Mouse (Mus musculus) heart, adult 8-10 months (tissue): Measurements from ENCODE around the gene Exosc5. TPM values are rescaled to one million over a fixed set of nuclear protein-coding genes. Genes with fewer than 3 reads are reported as not detected.

Source experiments
- DNase-seq: peaks from one replicate; pipeline ENCODE4 v3.0.0; 2022; ENCODE audit warnings: low spot score
- total RNA-seq, 4 experiments: library from RNA; stranded (reverse); gene quantifications; 2 replicates each; pipeline ENCODE4 v1.2.4; 2022

The Exosc5 gene
- total RNA-seq, 4 experiments from 2014 or later = 17.5 to 20.4 (median 19.3) TPM

DNA sequence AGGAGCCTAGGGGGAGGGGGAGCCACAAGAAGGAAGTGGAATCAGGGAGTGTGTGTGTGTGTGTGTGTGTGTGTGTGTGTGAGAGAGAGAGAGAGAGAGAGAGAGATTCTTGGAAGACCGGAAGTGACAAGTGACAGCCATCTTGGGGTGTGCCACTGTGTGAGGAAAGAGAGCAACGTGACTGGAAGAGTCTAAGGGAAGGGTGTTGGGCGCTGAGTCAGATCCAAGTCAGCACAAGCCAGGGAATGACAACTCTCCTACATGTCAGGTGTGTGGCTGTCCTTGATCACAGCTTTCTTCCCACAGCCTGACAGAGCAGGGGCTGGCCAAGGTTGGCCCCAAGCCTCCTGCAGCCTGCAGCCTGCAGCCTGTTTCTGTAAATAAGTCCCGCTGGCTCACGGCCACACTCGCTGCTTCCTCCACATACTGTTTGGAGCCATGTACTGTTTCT, 46.9 kb downstream of the Exosc5 start:
- peak; percentile 65 for DNase-seq

DNA sequence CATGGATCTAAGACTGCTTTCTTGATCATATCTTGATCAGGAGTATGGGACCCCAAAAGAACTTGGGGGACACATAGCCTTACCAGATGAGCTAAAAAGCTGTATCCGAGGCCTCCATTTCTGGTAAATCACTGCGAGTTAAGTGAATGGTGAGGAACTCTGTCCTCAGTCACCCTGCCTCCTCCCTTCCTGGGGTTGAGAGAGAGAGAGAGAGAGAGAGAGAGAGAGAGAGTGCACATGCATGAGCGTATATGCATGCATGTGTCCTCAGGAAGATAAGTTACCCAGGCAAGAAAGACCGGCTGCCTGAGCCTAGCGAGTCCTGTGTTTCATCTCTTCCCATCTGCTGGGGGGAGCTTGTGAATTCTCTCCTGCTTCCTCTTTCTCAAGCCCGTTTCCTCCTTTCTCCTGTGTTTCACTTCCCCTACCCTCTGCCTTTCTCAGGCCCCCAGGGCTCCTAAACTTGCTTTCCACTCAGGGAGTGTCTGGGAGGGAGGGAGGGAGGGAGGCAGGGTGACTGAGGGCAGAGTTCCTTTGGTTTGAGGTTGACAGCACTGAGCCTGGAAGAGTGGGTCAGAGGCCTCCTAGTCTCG, 47.7 kb downstream of the Exosc5 start:
- peak; percentile 47 for DNase-seq

- DNase-seq = peak; percentile 79
Observed at GRCm38 (mm10) chr7:25707581-25708292, 48.8 kb downstream of the Exosc5 start.

- no peak for DNase-seq
Observed at GRCm38 (mm10) chr7:25709961-25710360, 51.0 kb downstream of the Exosc5 start.

GRCm38 (mm10) chr7:25710519-25711130, 51.7 kb downstream of the Exosc5 start:
- DNase-seq = no peak

DNA sequence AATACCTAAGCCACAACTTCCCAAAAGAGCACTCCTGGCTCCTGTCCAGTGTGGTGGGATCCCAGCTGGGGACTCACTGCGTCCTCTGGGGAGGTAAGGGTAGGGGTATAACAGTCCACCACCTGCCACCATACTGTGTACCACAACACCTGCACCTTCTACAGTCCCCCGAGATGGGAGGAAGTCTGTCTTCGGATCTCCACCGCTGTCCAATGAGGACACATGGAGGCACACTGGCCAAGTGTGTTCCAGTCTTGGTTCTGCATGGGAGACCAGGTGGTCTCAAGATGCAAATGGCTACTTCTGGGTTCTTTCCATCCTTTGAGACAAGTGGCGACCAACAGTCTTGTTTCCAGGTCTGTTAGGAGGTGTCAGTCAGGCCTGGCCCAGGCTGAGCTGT, 52.2 kb downstream of the Exosc5 start:
- DNase-seq = no peak

GRCm38 (mm10) chr7:25711731-25712197, 52.8 kb downstream of the Exosc5 start:
- no peak for DNase-seq

DNA sequence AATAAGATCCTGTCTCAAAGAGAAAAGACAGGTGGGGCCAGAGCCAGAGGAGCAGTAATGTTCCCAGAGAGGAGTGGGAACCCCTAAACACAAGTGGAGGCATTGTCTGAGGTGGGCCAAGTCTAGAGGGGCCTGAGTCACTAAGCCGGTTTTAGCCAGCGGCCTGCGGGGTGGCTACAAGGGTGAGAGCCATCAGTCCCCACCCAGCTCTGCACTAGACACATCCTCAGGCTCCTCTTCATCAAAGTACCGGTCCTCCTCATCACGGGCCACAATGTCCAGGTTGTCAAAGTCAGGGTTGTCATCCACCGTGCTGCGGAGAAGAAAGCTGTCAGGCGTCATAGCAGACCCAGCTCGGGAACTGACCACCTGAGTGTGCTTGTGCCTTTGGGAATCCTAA, 53.8 kb downstream of the Exosc5 start:
- no peak for DNase-seq

GRCm38 (mm10) chr7:25714581-25714980, 55.6 kb downstream of the Exosc5 start:
- no peak for DNase-seq

- DNase-seq = no peak
Observed at GRCm38 (mm10) chr7:25715731-25716271, 56.8 kb downstream of the Exosc5 start.

DNA sequence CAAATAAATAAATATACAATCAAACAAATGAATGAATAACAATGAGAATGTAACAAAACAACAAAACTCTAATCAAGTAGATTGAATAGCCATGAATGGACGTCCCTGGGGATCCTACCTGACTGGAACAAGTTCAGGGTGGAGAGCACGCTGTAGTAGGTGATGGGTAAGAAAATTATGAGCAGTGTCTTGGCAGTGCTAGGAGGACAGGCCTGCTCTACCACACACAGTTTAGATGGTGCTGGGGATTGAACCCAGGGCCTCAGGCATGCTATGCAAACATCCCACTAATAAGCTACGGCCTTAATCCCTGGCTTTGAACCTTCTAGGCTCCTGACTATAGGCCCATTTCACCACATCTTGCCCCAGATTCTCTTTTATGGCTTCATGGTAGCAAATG, 58.5 kb downstream of the Exosc5 start:
- no peak for DNase-seq

DNA sequence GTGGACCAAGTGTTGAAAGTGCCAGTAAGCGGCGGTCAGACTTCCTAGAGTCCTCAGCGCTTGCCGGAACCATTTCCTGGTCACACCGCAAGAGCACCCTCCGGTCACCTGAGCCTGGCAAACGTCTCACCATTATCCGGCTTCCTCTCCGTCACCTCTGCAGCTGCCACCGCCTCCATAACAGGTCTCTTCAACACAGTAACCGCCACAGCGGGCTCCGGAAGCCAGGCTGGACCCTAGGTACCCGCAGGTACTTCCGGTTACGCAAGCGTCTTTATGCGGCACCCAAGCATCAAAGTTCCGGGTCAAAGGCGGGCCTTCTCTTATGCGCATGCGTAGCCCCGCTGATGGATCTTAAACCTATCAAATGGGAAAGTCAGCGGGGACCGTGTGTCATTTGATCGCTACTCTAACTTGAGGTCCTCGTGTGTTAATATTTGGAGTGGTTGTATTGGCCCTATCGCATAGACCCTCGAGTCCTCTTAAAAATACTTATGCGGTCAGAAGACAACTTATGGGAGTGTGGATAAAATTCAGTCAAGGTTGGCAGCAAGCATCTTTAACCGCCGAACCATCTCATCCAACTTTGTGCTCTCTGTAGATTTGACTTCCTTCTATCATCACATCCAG, 59.9 kb downstream of the Exosc5 start, which contains the start of gene Ccdc97:
TSS of gene Ccdc97 (minus strand) at position 301 of the 630 bp plus-strand sequence.
- peak; percentile 96 for DNase-seq

DNA sequence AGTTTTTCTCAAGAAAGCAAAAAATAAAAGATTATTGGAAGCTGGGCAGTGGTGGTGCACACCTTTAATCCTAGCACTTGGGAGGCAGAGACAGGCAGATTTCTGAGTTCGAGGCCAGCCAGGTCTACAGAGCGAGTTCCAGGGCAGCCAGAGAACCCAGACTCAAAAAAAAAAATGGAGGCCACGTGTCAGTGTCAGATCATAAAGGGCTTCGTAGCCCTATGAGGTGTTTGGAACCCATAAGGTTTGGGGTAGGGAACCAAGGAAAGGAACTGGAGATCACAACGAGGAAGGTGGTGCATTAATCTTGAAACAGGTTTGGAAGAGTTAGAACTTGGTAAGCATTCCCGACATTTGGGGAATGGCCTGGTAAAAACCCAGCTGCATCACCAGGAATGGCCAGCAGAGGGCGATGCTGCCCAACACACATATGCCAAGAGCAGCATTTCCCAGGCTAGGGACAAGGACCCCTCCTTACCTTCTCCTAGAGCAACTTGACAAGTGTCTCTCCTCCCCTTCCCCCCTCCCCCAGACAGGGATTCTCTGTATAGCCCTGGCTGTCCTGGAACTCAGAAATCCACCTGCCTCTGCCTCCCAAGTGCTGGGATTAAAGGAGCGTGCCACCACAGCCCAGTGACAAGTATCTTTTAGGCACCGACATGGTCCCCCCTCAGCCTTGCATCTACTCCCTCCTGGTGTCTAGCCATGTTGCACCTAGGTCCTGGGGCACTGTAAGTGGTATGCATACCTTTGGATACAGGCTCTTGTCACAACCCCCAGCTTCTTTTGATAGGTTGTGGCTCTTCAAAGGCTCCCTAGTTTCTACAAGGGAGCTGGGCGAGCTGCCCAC, 61.0 kb downstream of the Exosc5 start:
- peak; percentile 83 for DNase-seq

- no peak for DNase-seq
Observed at GRCm38 (mm10) chr7:25720760-25721159, 61.8 kb downstream of the Exosc5 start.

Other genes with a start within 250 kb of the Exosc5 start
- not detected for gene Cxcl17, start 246.3 kb upstream of the Exosc5 start, total RNA-seq
- gene Ceacam1, start 181.6 kb upstream of the Exosc5 start, total RNA-seq = 10 to 100 TPM; 10.7 to 13.9 (median 12.5) TPM
- gene Ceacam2, start 119.3 kb upstream of the Exosc5 start, total RNA-seq = 1 to 10 TPM; 1.9 to 2.4 (median 2.1) TPM
- under 1 TPM in 1 of 4 experiments, not detected in 3; 0.32 TPM for gene Erich4, start 43.3 kb upstream of the Exosc5 start, total RNA-seq
- 10 to 100 TPM; 57.8 to 63.3 (median 59.6) TPM for gene Dmac2, start 39.8 kb upstream of the Exosc5 start, total RNA-seq
- gene B3gnt8, start 32.5 kb upstream of the Exosc5 start, total RNA-seq = 1 to 10 TPM; 1.9 to 2.5 (median 2.4) TPM
- gene Bckdha, start 183 bp upstream of the Exosc5 start, total RNA-seq = 100 to 1,000 TPM; 302 to 362 (median 329) TPM
- gene Tmem91, start 16.0 kb downstream of the Exosc5 start, total RNA-seq = not detected
- 10 to 100 TPM; 10.1 to 12.8 (median 11.9) TPM for gene B9d2, start 21.6 kb downstream of the Exosc5 start, total RNA-seq
- gene Tgfb1, start 27.8 kb downstream of the Exosc5 start, total RNA-seq = 10 to 100 TPM; 17.5 to 24.9 (median 23.9) TPM
- 10 to 100 TPM; 56.7 to 62.0 (median 58.8) TPM for gene Ccdc97, start 59.9 kb downstream of the Exosc5 start, total RNA-seq
- gene Hnrnpul1, start 95.6 kb downstream of the Exosc5 start, total RNA-seq = 10 to 100 TPM; 65.8 to 82.6 (median 71.5) TPM
- 10 to 100 TPM; 50.2 to 70.9 (median 65.9) TPM for gene Axl, start 129.5 kb downstream of the Exosc5 start, total RNA-seq
- gene Cyp2s1, start 157.7 kb downstream of the Exosc5 start, total RNA-seq = 10 to 100 TPM in 1 of 4 experiments, 1 to 10 TPM in 3; 4.1 to 11.5 (median 5.2) TPM
- gene Cyp2b10, start 238.5 kb downstream of the Exosc5 start, total RNA-seq = 1 to 10 TPM; 4.4 to 7.8 (median 6.2) TPM